Mouse (Mus musculus): ENCODE results near the gene Slc34a3. TPM values are rescaled to one million over a fixed set of nuclear protein-coding genes. Genes with fewer than 3 reads are reported as not detected.

The Slc34a3 gene
- total and polyA plus RNA-seq, 3 experiments = 0.03 to 0.04 TPM; not detected in 1

- peak; percentile 80 for TF ChIP-seq TBP (IDR thresholded peaks at IDR 0.05; ENCODE audit: low read depth, low read length)
- TF ChIP-seq EP300 (IDR thresholded peaks at IDR 0.05; ENCODE audit: low read depth in 1 of 2, low read length in 2 of 2) = peak; percentile 14 to 41; a peak in 1 of 4 replicates
- TF ChIP-seq TAL1 (IDR thresholded peaks at IDR 0.05; ENCODE audit: low read length) = 0 out of 2 replicates have a peak, but pooled peaks have one; percentile 6
- TF ChIP-seq MYC (IDR thresholded peaks at IDR 0.05; ENCODE audit: low read depth, low read length) = no peak
- TF ChIP-seq CTCF (IDR thresholded peaks at IDR 0.05 in 2 of 3, conservative IDR thresholded peaks at IDR 0.05 in 1 of 3; ENCODE audit: control insufficient read depth in 1 of 3, insufficient read depth in 1 of 3, low read depth in 2 of 3, low read length in 3 of 3, poor library complexity in 1 of 3, severe bottlenecking in 1 of 3) = no peak
- TF ChIP-seq MAX (IDR thresholded peaks at IDR 0.05; ENCODE audit: low read length) = no peak
- no peak for TF ChIP-seq SMC3 (IDR thresholded peaks at IDR 0.05; ENCODE audit: low read depth, low read length)
- TF ChIP-seq ZNF384 (IDR thresholded peaks at IDR 0.05; ENCODE audit: low read depth, low read length) = no peak
- TF ChIP-seq MAFK (IDR thresholded peaks at IDR 0.05; ENCODE audit: borderline replicate concordance, low read depth, low read length) = no peak
- TF ChIP-seq GATA1 (IDR thresholded peaks at IDR 0.05; ENCODE audit: low read depth, low read length) = no peak
- no peak for TF ChIP-seq USF1 (IDR thresholded peaks at IDR 0.05; ENCODE audit: low read depth, low read length)
- TF ChIP-seq KAT2A (conservative IDR thresholded peaks at IDR 0.05; ENCODE audit: low read depth, low read length) = no peak
These were observed 37.8 kb downstream of the Slc34a3 start, which contains the start of gene Tor4a (continued) for GRCm38 (mm10) chr2:25196172-25196954.

GRCm38 (mm10) chr2:25195211-25196156 lies 38.7 kb downstream of the Slc34a3 start:
- Histone ChIP-seq H3K79me2 (ENCODE audit: control insufficient read depth, insufficient read depth, low read length, poor library complexity) (peaks cover 21% of the 10 kb centered on the region), H3K9me3 (replicated peaks; ENCODE audit: insufficient read depth, low read length) (no peaks in the 10 kb centered on the region), H3K27me3 (ENCODE audit: control insufficient read depth in 1 of 2, insufficient read depth in 2 of 2, low read length in 2 of 2) (no peaks in the 10 kb centered on the region), H3K36me3 (ENCODE audit: control insufficient read depth in 1 of 2, insufficient read depth in 2 of 2, low read length in 2 of 2) (peaks cover 0 to 17% of the 10 kb centered on the region in 2 experiments; a peak in 2 of 4 replicates), H3K9ac (ENCODE audit: control insufficient read depth, low read depth, low read length, poor library complexity, severe bottlenecking) (peak overlapping the region; percentile 87), H3K27ac (ENCODE audit: control insufficient read depth, low read depth, low read length) (peak overlapping the region; percentile 96), H3K4me1 (ENCODE audit: control insufficient read depth in 1 of 2, insufficient read depth in 2 of 2, low read length in 2 of 2) (peaks cover 6 to 32% of the 10 kb centered on the region in 2 experiments), H3K4me3 (ENCODE audit: control insufficient read depth in 1 of 2, insufficient read depth in 1 of 2, low read depth in 2 of 2, low read length in 2 of 2) (peak overlapping the region; percentile 57 to 72)
- DNase-seq (ENCODE audit: low read depth, low spot score) = peak; percentile 97
- TF ChIP-seq RAD21 (IDR thresholded peaks at IDR 0.05; ENCODE audit: low read depth, low read length) = no peak
- TF ChIP-seq USF1 (IDR thresholded peaks at IDR 0.05; ENCODE audit: low read depth, low read length) = peak; percentile 95
- no peak; the same call in 1 of the 2 replicates for TF ChIP-seq KAT2A (conservative IDR thresholded peaks at IDR 0.05; ENCODE audit: low read depth, low read length)
- TF ChIP-seq POLR2AphosphoS5 (IDR thresholded peaks at IDR 0.05; ENCODE audit: borderline replicate concordance, low read depth, low read length) = no peak
- peak; percentile 45 to 76 for TF ChIP-seq POLR2A (IDR thresholded peaks at IDR 0.05; ENCODE audit: control insufficient read depth in 1 of 2, insufficient read depth in 1 of 2, low read depth in 1 of 2, low read length in 2 of 2, poor library complexity in 1 of 2)
- peak; percentile 58; the same call in 1 of the 2 replicates for TF ChIP-seq E2F4 (IDR thresholded peaks at IDR 0.05; ENCODE audit: borderline replicate concordance, low read depth, low read length)
- peak; percentile 76 for TF ChIP-seq MYC (IDR thresholded peaks at IDR 0.05; ENCODE audit: low read depth, low read length)
- TF ChIP-seq MAZ (IDR thresholded peaks at IDR 0.05; ENCODE audit: low read depth, low read length) = no peak
- TF ChIP-seq ZKSCAN1 (IDR thresholded peaks at IDR 0.05; ENCODE audit: low read depth, low read length) = no peak
- peak; percentile 68 for TF ChIP-seq TBP (IDR thresholded peaks at IDR 0.05; ENCODE audit: low read depth, low read length)
- no peak for TF ChIP-seq MYB (IDR thresholded peaks at IDR 0.05; ENCODE audit: low read depth, low read length)
- TF ChIP-seq MAFK (IDR thresholded peaks at IDR 0.05; ENCODE audit: borderline replicate concordance, low read depth, low read length) = no peak
- no peak for TF ChIP-seq CHD1 (IDR thresholded peaks at IDR 0.05; ENCODE audit: low read depth, low read length)
- TF ChIP-seq UBTF (IDR thresholded peaks at IDR 0.05; ENCODE audit: borderline replicate concordance, insufficient read depth, low read depth, low read length) = 0 out of 2 replicates have a peak, but pooled peaks have one; percentile 62
- no peak; the same call in none of the 2 replicates for TF ChIP-seq MXI1 (IDR thresholded peaks at IDR 0.05; ENCODE audit: low read depth, low read length)
- TF ChIP-seq MAX (IDR thresholded peaks at IDR 0.05; ENCODE audit: low read length) = peak; percentile 91
- TF ChIP-seq ZMIZ1 (IDR thresholded peaks at IDR 0.05; ENCODE audit: low read depth, low read length) = peak; percentile 85
- no peak for TF ChIP-seq CHD2 (IDR thresholded peaks at IDR 0.05; ENCODE audit: low read length)
- peak; percentile 63; the same call in 1 of the 2 replicates for TF ChIP-seq NRF1 (IDR thresholded peaks at IDR 0.05; ENCODE audit: insufficient read depth, low read depth, low read length, poor library complexity, severe bottlenecking)
- no peak for TF ChIP-seq JUND (IDR thresholded peaks at IDR 0.05; ENCODE audit: low read depth, low read length)
- TF ChIP-seq GABPA (IDR thresholded peaks at IDR 0.05; ENCODE audit: low read depth, low read length) = no peak
- TF ChIP-seq ELF1 (IDR thresholded peaks at IDR 0.05; ENCODE audit: low read depth, low read length) = peak; percentile 94
- peak; percentile 64 for TF ChIP-seq ETS1 (IDR thresholded peaks at IDR 0.05; ENCODE audit: low read depth, low read length)
